Mouse (Mus musculus): ENCODE data around the gene Gm5072. TPM values are rescaled to one million over a fixed set of nuclear protein-coding genes. Genes with fewer than 3 reads are reported as not detected.

The Gm5072 gene
- not detected for polyA plus RNA-seq (2014; fragmentation: Illumina TruSeq; extraction: RNeasy Lipid Tissue Mini Kit (QIAGEN cat#74804); ENCODE audit: low read depth, low replicate concordance)

DNA sequence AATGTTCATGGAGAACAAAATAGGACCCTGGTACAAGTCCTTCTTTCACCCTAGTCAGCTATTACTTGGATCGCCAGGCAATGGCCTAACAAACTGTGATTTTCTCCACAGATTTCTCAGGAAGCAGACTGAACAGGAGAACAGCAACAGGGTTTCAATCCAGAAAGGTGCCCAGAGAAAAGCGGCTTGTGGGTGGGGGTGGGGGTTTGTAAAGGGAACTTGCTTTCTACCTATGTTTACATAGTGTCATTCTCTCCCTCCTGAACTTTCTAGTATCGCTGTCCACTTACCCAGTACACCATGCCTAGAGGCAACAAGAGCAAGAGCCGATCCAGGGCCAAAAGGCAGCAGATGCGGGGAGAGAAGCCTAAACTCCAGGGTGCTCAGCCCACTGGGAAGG, at the start of gene Gm5072:
Gene Gm5072 (plus strand): TSS at position 301 of the 400 bp plus-strand sequence.

Other genes starting within 250 kb of the Gm5072 start
- not detected for gene Mageb2, start 60.8 kb upstream of the Gm5072 start, polyA plus RNA-seq (2014; fragmentation: Illumina TruSeq; extraction: RNeasy Lipid Tissue Mini Kit (QIAGEN cat#74804); ENCODE audit: low read depth, low replicate concordance)
- not detected for gene Gm8914, start 87.6 kb downstream of the Gm5072 start, polyA plus RNA-seq (2014; fragmentation: Illumina TruSeq; extraction: RNeasy Lipid Tissue Mini Kit (QIAGEN cat#74804); ENCODE audit: low read depth, low replicate concordance)
- gene 1700084M14Rik, start 183.4 kb downstream of the Gm5072 start, polyA plus RNA-seq (2014; fragmentation: Illumina TruSeq; extraction: RNeasy Lipid Tissue Mini Kit (QIAGEN cat#74804); ENCODE audit: low read depth, low replicate concordance): not detected
- gene Gm14781, start 239.7 kb downstream of the Gm5072 start, polyA plus RNA-seq (2014; fragmentation: Illumina TruSeq; extraction: RNeasy Lipid Tissue Mini Kit (QIAGEN cat#74804); ENCODE audit: low read depth, low replicate concordance): not detected

Measured in heart, adult 10 weeks (tissue).